Mouse (Mus musculus) C2C12 (cell line): ENCODE data around the gene Zbtb2. TPM values are rescaled to one million over a fixed set of nuclear protein-coding genes. Genes with fewer than 3 reads are reported as not detected.
"Not testable (repeated sequence)": the region's sequence is repeated elsewhere in the genome, so short reads cannot be mapped to it uniquely, and the experiment has no call there.

ENCODE experiments used
- H3K27me3 ChIP-seq: one replicate; pipeline ENCODE4 v1.6.1; 2011; ENCODE audit not compliant: control insufficient read depth, insufficient read depth, insufficient read length
- H3K36me3 ChIP-seq: one replicate; pipeline ENCODE4 v1.6.1; 2011; ENCODE audit not compliant: control insufficient read depth, insufficient read depth
- H3K4me3 ChIP-seq: one replicate; pipeline ENCODE4 v1.5.1; 2011; ENCODE audit warnings: mild to moderate bottlenecking, control low read depth; ENCODE audit not compliant: poor library complexity, insufficient read depth, severe bottlenecking
- H3K79me2 ChIP-seq: one replicate; pipeline ENCODE4 v1.6.1; 2011; ENCODE audit not compliant: control insufficient read depth, insufficient read depth
- H3K79me3 ChIP-seq: one replicate; pipeline ENCODE4 v1.6.1; 2011; ENCODE audit warnings: low read depth, control low read depth
- H3ac ChIP-seq: one replicate; pipeline ENCODE3; 2011; ENCODE audit warnings: low read depth; ENCODE audit not compliant: control insufficient read depth, insufficient read length
- CEBPB ChIP-seq: IDR thresholded peaks from one replicate; pipeline ENCODE4 v1.6.1; 2011; ENCODE audit warnings: low read depth, mild to moderate bottlenecking, control low read depth, moderate library complexity
- CTCF ChIP-seq: IDR thresholded peaks from one replicate; pipeline ENCODE4 v1.5.1; 2011; ENCODE audit not compliant: control insufficient read depth, insufficient read depth, insufficient read length
- FOSL1 ChIP-seq: IDR thresholded peaks from one replicate; pipeline ENCODE4 v1.8.0; 2011; ENCODE audit warnings: mild to moderate bottlenecking, low read length; ENCODE audit not compliant: poor library complexity, insufficient read depth, severe bottlenecking
- MAX ChIP-seq: IDR thresholded peaks from one replicate; pipeline ENCODE4 v1.6.1; 2011; ENCODE audit warnings: mild to moderate bottlenecking, control low read depth
- MYOD1 ChIP-seq: IDR thresholded peaks from one replicate; pipeline ENCODE4 v1.6.1; 2011; ENCODE audit warnings: low read depth; ENCODE audit not compliant: control insufficient read depth, insufficient read length
- MYOG ChIP-seq: IDR thresholded peaks from one replicate; pipeline ENCODE4 v1.6.1; 2011; ENCODE audit not compliant: control insufficient read depth, insufficient read length; ENCODE audit errors: extremely low read depth
- USF1 ChIP-seq: IDR thresholded peaks from one replicate; pipeline ENCODE4 v1.6.1; 2011; ENCODE audit warnings: low read depth, mild to moderate bottlenecking, control low read depth, moderate library complexity
- long read RNA-seq, 2 experiments: library from polyadenylated mRNA; unstranded; transcript quantifications; one replicate each; pipeline ENCODE4 v2.0.0; 2019 to 2020
- polyA plus RNA-seq: library from polyadenylated mRNA; unstranded; fragments of >200 nt; fragmentation: generic; extraction: Trizol; gene quantifications from one replicate; pipeline ENCODE4 v1.2.1, GENCODE M21; 2012; ENCODE audit warnings: missing spikeins

The Zbtb2 gene
- 7.9 TPM for polyA plus RNA-seq
- long read RNA-seq, experiment 1, full-length matches to known transcripts: 3 of 3 reads
- long read RNA-seq, experiment 1, partial matches to known transcripts: 0 of 3 reads
- long read RNA-seq, experiment 1, other reads (novel, unspliced or antisense): 0 of 3 reads
- long read RNA-seq, experiment 2, full-length matches to known transcripts: 82 of 83 reads
- long read RNA-seq, experiment 2, partial matches to known transcripts: 0 of 83 reads
- long read RNA-seq, experiment 2, other reads (novel, unspliced or antisense): 1 of 83 reads

- H3K27me3 ChIP-seq: no peaks in the 10 kb centered on the region
- peaks cover 65% of the 10 kb centered on the region for H3K79me3 ChIP-seq
- no peak for TF ChIP-seq CTCF
- no peak for TF ChIP-seq CEBPB
- no peak for TF ChIP-seq MYOD1
- TF ChIP-seq USF1: peak; percentile 27
- TF ChIP-seq FOSL1: no peak
- peak within 1 kb of the TSS; percentile 87 for H3K4me3 ChIP-seq
- peak within 1 kb of the TSS; percentile 94 for H3ac ChIP-seq
- H3K36me3 ChIP-seq: peaks cover 13% of the 10 kb centered on the region
- H3K79me2 ChIP-seq: peaks cover 95% of the 10 kb centered on the region
Observed at GRCm38 (mm10) chr10:4387701-4388383, at the start of gene Zbtb2. Zbtb2 (minus strand) TSS chr10:4388108.

GRCm38 (mm10) chr10:4435416-4435815 lies 47.5 kb upstream of the Zbtb2 start:
- H3ac ChIP-seq: no peak overlapping the region
- peaks cover 62% of the 10 kb centered on the region for H3K79me2 ChIP-seq
- TF ChIP-seq MAX: no peak
- TF ChIP-seq CEBPB: no peak
- no peak for TF ChIP-seq MYOD1
- TF ChIP-seq USF1: no peak
- TF ChIP-seq FOSL1: no peak
- TF ChIP-seq CTCF: no peak
- no peak for TF ChIP-seq MYOG
- H3K36me3 ChIP-seq: peaks cover 46% of the 10 kb centered on the region
- H3K79me3 ChIP-seq: peaks cover 38% of the 10 kb centered on the region
- no peak overlapping the region for H3K4me3 ChIP-seq
- no peaks in the 10 kb centered on the region for H3K27me3 ChIP-seq

DNA sequence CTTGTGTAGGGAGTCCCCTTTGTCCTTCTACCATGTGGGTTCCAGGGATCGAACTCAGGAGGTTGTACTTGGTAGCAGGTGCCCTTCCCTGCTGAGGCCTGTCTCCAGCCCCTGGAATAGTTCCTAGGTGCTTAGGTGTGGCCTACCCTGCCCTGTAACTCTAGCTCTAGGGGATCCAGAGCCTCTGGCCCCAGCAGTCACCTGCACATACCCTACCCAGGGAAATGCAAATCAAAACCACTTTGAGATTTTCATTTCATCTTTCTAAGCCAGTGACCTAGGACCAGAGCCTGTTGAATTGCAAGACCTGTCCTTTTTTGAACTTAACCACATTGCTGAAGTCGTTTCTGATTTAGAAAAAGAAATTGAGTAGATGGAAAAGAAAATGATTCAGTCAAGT lies 46.0 kb upstream of the Zbtb2 start:
- H3K27me3 ChIP-seq, H3ac ChIP-seq, H3K4me3 ChIP-seq: not testable (repeated sequence)
- Histone ChIP-seq H3K79me3 (peaks cover 41% of the 10 kb centered on the region), H3K36me3 (peaks cover 32% of the 10 kb centered on the region), H3K79me2 (peaks cover 77% of the 10 kb centered on the region)

DNA sequence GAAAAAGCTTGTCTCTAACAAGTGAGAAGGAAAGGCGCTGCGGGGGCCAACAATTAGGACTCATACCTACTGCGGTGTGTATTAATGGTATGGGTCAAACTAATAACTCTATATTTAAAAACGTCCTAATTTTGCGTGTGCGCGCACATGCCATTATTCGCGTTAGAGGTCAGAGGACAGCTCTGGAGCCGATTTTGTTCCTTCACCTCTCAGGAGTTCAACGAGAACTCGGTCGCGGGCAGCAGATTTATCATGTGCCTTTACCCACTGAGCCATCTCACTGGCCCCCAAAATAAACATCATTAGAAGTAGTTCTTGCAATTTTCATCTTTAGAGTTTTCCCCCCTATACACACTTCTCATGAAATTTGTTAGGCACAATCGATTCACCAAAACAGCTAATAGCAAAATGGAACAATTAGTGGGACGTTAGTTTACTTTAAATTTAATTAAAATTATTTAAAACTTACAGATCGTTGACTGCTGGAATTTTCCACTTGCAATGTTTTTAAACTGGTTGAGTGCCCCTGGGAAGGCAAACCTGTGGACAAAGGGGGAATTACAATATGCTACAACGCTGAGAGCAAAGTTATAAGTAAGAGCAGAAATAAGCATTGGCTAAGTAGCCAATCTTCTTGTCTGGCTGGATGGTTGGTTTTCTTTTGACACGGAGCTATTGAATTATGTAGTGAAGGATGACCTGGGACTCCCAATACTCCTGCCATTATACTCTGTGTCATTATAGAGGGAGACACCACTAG lies 45.3 kb upstream of the Zbtb2 start:
- peak overlapping the region; percentile 81 for H3ac ChIP-seq
- TF ChIP-seq MAX (no peak), MYOD1 (no peak), USF1 (no peak), MYOG (no peak), CEBPB (no peak), CTCF (no peak), FOSL1 (no peak)
- peaks cover 34% of the 10 kb centered on the region for H3K36me3 ChIP-seq
- peaks cover 38% of the 10 kb centered on the region for H3K79me3 ChIP-seq
- H3K27me3 ChIP-seq: no peaks in the 10 kb centered on the region
- H3K79me2 ChIP-seq: peaks cover 83% of the 10 kb centered on the region
- peak overlapping the region; percentile 83 for H3K4me3 ChIP-seq

DNA sequence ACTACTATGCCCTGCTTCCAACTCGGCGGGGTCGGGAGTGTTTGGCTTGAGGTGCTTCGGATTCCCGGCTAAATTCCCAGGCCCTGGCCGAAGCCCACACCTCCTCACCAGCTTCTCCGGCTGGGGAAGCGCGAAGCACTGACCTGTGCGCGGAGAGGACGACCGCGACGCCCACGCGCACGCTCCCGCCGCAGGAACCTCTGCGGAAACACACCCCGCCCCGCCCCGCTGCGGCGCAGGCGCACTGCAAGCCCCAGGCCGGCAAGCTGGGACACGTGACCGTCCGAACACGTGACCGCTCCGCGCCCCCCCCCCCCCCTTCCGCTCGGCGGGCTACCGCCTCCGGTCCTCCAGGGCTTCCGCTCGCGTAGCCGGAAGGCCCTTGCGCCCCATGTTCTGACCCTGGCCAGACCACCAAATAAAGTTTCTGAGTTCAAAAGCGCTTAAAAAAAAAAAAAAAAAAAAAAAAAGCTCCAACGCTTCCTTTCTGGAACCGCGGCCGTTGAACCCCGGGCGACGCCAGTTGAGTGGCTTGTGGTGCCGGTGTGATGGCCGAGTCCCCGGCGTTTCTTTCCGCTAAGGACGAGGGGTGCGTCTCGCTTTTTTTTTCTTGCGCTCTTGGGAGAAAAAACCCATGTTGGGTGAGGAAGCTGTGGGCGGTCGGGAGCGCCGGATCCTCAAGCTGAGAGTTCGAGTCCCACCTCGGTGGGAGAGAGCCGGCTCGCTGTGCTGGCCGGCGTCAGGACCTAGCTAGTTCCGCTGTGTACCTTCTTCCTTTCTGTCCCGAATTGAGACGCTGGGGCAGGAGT lies 44.4 kb upstream of the Zbtb2 start, which contains the start of the genes Rmnd1 and Armt1:
Gene Rmnd1, minus strand, starts transcription at position 266 of the 809 bp plus-strand sequence.
Gene Armt1, plus strand, starts transcription at position 345 of the 809 bp plus-strand sequence.
- no peaks in the 10 kb centered on the region for H3K27me3 ChIP-seq
- H3ac ChIP-seq: peak within 1 kb of the TSS; percentile 85
- peak within 1 kb of the TSS; percentile 83 for H3K4me3 ChIP-seq
- H3K36me3 ChIP-seq: peaks cover 32% of the 10 kb centered on the region
- peaks cover 38% of the 10 kb centered on the region for H3K79me3 ChIP-seq
- TF ChIP-seq CTCF (no peak), FOSL1 (no peak), MYOG (no peak), MAX (peak; percentile 91), MYOD1 (no peak), CEBPB (no peak), USF1 (peak; percentile 93)
- H3K79me2 ChIP-seq: peaks cover 83% of the 10 kb centered on the region
